Mouse (Mus musculus) thymus, postnatal 10 days (tissue): ENCODE results near the gene Prdm11.

Experiments used
- DNase-seq, 2 experiments: peaks; one replicate each; pipeline ENCODE4 v3.0.0; 2021; ENCODE audit warnings: low spot score in 2 of 2

The Prdm11 gene

DNA sequence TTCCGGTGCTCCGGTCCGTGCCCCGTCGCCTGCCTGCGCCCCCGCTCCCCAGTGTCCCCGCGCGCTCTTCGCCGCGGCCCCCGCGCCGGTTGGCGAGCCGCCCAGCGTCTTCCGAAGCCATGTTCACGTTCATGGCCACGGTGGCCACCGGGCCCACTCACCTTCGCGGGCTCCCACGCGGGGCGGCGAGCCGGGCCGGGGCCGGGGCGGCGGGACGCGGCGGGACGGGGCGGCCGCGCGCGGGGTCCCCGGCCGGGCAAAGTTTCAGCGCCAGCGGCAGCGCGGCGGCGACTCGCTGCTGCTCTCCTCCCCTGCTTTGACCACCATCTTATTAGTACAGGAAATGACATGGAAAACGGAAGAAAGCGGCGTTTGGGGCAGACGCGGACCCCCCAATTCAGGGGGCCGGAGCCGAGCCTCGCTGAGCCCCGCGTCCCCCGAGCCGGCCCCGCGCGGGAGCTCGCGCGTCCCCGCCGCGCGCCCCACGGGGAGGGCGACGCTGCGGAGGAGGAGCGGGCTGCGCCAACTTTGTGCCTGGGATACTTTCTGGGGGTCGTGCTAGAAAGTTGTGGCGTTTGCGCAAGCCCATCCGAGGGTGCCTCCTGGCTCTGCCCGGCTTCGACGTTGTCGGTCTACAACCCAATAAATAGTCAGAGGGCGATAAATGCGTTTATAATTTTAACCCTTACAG is at the start of gene Prdm11:
Gene Prdm11, minus strand, starts transcription at position 350 of the 691 bp plus-strand sequence.
- DNase-seq = peak; percentile 34 to 38

DNA sequence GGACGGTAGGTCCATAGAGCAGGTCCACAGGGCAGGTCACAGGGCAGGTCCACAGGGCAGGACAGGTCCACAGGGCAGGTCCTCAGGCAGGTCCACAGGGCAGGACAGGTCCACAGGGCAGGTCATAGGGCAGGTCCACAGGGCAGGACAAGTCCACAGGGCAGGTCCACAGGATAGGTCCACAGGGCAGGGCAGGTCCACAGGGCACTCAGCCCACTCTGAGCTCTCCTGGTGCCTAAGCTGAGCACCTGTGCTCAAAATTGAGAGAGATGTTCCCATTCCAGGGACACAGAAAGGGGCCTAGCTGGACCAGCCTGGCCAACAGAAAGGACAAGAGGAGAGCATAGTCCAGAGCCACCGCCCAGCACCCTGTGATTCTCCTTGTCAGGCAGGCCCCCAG is 46.4 kb upstream of the Prdm11 start:
- no peak for DNase-seq

DNA sequence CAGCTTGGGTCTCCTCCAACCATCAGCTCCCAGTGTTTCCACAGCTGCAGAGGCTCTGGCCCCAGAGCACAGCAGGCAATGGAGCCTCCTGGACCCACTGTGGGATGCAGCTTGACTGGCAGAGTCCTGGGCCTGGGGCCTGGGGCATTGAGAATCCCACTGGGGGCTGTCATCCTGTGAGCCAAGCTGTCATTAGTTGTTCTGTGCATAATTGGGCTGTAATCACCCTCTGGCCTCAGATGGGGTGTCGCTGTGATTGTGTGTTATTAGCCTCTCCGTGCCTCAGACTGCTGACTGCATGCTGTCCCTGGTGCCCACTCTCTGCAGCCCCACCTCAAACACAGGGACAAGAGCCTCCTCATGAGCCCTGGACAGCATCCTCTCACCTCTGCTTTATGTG is 45.7 kb upstream of the Prdm11 start:
- DNase-seq = no peak

DNA sequence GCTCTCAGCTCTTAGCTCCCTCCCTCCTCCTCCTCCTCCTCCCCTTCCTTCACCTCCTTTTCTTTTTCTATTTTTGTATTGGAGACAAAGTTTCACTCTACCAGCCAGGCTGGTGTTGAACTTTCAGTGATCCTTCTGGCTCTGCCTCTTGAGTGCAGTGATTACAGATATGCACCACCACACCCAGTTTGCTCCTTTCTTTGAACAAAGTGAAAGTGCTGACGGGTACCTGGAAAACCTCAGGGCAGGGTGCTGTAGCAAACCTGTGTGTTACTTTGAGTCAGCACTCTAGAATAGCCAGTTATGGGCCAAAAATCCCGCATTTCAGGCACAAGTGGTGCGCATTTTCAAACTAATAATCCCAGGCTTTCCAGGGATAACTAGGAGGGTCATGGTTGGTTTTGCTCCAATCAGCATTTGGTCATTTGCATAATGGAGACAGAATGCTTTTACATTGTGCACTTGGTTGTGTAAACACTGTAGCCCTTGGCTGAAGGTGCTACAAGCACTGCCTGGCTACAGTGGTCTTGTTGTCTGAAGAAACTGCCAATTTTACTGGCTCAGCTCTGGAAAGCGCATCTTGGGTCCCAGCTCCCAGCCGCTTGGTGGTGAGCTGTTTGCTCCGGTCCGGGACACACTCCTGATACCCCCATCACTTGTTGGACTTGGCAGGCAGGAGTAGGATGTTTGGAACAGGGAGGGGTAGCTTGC is 43.6 kb upstream of the Prdm11 start:
- no peak for DNase-seq

DNA sequence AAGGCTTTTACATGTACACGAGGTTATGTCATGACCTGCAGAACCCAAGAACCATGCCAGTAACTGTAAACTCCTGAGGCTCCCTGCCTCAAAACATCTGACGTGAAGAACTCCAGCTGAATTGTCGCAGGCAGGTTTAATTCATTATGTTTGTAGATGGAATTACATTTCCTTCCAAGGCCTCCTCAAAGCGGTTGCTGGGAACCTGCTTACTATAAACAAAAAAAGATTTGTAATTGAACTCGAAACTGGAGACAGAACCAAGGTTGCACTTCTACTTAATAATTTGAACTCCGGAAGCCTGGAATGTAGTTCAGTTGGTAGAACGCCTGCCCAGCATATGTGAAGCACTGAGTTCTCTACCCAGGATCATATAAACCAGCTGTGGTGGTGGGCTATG is 42.0 kb upstream of the Prdm11 start:
- DNase-seq = no peak

DNA sequence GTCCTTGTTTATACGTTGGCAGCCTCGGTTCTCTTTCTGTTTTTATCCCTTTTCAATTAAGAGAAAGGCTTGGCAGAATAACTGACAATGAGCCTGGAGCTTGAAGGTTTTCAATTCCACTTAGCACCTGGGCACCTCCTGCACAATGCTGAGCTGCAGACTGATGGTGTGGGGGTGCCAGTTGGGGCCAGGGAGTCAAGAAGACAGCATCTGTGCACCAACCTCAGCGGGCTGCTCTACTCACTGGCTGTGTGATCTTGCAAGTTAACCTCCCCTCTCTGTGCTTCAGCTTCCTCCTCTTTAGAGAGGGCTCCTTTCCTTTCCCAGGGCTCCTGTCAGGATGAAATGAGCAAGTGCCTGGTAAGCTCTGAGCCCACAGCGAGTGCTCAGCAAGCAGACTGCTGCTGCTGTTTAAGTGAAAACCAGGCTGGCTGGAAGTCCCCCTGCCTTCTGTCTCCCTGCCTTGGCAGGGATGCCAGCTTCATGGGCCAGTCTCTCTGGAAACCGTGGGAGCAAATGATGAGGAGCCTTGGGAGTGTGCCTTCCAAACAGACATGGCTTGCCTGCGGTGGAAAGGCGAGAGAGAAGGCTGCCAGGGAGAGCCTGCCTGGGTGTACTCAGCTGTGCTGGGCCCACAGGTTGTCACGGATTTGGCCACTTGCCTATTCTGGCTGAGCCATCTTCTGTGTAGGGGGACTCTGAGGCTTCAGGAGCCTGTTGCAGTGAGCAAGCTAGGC is 39.5 kb upstream of the Prdm11 start:
- no peak for DNase-seq

DNA sequence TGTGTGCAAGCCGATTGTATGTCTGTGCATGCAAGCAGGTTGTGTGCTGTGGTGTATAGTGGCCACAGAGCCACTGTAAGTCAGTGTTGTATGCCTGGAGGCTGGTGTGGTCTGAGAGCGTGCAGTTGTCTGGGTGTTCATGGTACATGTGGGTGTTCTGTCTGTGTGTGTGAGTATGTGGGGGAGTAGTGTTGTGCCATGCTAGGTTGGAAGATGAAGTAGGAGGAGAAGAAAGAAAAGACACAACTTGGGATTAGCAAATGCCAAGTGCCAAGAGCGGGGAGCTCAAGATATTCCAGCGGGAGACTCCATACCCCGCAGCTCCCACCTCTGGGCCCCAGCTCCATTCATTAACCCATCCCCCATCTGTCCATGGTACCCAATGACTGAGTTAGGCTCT is 38.5 kb upstream of the Prdm11 start:
- DNase-seq = no peak

DNA sequence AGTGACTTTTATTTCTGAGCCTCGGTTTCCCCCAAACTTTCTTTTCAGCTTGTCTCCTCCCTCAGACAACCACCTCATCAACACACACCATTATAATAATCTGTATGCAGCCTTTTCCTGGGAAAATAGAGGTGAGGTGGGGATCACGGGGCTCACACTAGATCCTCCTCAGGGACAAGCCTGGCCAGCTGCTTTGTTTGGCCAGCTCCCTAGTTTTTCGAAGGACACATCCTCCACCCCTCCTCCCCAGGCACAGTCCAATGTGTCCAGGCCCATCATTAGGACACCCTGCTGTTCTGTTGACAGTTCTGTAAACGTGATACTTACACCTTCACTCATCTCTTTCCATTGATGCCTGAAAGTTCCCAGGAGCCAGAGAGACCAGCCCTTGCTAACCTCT is 37.4 kb upstream of the Prdm11 start:
- no peak for DNase-seq

DNA sequence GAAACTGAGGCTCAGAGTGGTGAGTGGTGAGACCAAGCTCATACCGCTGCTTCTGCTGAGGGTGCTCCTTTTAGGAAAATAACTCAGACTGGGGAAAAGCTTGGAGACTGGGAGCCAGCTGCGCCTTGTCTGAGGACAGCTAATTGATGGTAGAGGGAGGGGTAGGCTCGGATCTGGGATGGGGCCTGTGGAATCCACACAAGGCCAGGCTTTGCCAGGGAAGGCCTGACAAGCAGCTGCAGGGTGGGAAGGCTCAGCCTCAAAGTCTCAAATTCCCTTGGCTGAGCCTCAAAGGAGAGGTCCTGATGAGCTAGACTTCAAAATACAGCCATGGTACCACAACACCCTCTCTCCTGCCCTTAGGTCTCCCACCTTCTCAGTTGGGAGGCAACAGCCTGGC is 36.9 kb upstream of the Prdm11 start:
- DNase-seq = no peak

DNA sequence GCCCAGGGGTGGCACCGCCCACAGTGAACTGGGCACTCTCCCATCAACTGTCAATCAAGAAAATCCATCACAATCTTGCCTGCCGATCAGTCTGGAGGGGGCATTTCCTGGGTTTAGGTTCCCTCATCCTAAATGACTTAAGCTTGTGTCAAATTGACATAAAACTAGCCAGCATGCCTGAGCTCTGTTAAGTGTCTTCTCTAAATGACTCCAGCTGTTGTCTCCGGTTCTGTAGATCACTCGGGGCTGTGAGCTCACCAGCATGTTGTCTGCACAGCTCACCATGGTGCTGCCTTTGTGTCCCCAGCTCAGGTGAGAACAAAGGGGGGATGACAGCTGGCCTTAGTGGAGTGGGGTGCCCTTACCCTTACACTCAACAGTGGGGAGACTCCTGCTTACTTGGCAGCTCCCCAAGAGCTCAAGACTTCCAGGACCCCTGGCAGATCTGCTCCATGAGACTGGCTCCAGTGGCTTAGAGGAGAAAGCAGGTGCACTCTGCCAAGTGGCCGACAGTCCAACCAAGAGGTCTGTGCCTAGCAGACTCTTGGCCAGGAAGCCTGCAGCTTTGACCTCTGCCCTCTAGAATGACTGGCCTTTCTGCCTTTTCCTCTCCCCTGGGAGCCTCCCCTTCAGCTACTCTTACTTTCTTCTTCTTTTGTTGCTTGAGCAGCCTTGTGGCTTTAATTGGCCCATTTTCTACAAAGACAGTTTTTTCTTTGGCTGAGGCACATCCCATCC is 35.1 kb upstream of the Prdm11 start:
- no peak for DNase-seq

DNA sequence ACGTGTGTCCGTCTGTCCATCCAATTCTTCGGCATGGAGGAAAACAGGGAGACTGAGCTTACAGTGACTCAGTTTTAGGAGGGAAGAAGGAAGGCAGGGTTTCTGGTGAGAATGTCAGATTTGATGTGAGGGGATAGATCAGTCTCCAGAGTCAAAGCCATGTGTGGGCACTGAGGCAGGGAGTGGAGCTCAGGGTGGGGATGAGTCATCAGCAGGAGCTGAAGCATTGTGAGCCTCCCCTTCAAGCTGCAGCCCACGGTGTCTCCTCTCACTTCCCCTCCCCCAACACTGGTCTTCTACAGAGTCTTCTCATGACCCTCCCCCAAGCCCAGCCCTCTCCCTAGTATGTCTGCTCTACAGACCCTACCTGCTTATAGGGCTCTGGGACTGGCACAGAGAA is 33.4 kb upstream of the Prdm11 start:
- no peak for DNase-seq

DNA sequence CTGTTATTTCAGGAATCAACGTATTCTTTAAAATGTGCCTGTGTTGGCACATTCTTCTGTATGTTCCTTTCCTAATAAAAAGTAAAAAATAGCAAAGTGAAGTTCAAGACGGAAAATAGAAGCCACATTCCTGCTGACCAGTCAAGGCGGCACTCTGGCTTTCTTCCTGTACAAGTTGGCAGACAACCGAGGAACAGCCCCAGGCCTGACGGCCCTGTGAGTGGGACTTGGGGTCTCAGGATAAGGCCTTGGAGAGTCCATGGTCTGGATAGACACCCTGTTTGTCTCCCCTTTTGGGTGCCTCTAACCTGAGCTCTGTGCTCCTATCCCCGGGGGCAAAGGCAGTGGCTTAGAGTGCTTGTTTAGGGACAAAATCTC is 30.6 kb upstream of the Prdm11 start:
- no peak for DNase-seq

DNA sequence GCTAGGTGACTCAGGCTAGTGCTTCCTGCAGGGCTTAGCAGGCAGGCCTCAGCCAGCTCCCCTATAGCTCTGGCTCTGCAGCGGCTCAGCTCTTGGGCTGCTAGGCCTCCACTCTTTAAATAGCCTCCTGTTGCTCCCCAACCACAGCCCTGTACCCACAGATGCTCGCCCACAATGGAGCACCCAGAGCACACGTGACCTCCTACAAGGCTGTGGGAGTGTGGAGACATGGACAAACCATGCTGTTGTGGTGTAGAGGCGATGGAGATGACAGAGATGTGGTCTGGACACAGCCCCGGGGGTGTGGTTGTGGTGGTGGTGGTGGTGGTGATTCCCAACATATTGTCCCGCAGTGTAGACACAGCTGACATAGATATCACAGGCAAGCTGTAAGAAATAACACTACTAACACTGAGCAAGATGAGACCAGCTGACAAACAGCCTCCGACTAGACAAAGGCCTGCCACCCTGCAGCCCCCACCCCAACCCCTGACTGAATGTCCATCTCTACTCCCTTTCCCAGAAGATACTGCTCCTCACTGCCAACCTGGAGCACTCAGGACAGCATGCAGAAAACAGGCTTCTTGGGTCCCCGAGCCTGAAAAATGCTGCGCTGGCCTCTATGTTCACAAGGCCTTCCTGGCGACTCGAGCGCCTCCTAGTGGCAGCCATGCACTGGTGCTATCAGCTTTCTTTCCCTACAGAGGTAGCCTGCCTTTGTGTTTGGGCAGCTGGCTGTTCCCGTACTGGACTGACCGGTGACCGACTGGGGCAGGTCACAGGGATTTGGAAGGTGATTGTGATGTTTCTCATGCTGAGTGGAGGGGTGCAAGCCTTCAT is 30.0 kb upstream of the Prdm11 start:
- DNase-seq = peak; percentile 44 to 86

DNA sequence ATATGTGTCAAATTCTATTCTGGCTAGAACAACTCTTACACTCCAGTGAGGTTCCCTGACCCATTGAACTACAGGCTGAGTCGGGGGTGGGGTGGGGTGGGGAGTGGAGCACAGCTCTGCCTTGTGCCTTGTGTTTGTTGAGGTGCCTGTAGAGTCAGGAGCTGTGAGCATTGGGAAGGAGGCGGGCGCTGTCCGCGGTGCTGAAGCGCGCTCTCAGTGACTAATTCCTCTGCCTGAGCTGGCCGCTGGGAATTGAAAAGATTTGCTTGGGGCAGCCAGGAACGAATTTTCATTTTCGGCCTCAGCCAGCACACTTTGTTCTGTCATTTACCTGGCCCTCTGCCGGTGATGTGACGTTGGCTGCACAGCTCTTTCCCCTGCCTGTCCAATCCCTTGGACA is 25.7 kb upstream of the Prdm11 start:
- peak; percentile 40 to 81 for DNase-seq

DNA sequence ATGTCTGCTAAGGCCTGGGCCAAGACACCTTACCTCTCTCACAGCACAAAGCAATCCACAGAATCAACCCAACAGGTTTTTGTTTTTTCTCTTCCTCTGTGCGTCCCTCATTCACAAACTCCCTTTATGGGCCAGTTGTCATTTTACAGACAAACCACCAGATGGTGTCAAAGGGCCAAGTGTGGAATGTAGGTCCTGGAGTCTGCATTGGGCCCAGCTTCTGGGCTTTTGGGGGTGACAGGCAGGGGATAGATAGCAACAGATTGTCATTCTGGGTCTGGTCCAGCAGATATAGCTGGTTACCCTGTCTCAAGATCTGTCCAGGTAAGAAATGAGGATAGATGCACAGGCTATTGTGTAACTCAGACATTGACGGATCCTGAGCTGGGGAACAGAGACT is 23.0 kb upstream of the Prdm11 start:
- peak in 1 of 2 experiments; percentile 66 for DNase-seq

DNA sequence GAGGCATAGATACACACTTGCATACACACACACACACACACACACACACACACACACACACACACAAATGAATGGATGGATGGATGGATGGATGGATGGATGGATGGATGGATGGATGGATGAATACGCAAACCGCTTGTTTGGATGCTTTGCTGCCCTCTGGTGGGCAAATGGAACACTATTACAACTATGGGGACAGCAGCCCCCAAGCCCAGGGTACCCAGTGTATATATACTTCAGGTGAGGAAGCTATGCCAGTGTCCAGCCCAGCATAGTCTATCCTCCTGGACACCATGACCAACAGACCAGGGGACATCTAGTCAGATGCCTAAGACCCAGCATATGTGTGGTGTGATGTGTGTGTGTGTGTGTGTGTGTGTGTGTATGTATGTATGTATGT is 17.4 kb upstream of the Prdm11 start:
- peak; percentile 48 to 77 for DNase-seq

DNA sequence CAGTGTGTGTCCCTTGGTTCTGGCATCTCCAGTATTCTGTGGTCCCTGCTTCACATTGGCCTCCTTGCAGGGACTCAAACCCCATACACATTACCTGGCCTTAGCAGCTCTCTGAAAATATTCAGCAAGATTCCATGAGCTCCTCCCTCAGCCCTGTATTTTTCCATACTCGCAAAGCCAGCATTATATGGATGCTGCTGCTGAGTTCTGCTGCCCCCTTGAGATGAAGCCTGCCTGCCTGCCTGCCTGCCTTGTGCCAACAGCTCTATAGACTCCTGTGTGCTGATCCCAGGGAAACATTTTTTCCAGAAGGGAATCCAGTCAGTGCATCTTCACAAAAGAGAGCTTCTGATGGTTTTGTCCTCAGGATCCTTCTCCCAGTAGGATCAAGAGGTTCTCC is 5.9 kb upstream of the Prdm11 start:
- DNase-seq = no peak

DNA sequence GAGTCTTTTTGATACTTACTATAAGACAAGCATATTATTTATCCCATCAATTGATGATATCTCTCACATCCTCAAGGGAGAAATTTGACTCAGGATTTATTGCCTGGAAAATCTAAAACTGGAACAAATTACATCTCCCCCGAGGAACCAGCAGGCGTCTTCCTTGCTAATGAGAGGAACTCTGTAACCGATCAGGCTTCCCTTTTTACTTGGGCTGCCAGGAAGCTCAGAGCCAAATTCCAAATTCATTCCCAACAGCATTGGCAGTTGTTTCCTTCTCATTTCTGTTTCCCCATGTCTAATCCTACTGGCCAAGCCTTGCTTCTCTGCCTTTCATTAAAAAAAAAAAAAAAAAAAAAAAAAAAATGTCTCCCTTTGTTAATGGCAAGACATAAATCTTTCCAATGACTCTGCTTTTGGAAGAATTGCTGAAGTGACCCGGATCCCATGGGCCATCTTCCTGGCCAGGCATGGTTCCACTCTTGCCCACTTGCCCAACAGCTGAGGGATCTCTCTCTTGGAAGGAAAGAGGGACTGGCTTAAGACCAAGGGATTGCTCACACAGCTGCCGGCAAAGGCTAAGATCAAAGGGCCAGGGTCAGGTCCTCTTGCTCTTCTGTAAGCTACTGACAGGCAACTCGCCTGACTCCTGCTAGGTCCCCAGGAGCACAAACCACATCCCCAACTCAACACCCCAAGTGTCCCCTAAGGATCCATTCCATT is 2.8 kb upstream of the Prdm11 start:
- DNase-seq = no peak

DNA sequence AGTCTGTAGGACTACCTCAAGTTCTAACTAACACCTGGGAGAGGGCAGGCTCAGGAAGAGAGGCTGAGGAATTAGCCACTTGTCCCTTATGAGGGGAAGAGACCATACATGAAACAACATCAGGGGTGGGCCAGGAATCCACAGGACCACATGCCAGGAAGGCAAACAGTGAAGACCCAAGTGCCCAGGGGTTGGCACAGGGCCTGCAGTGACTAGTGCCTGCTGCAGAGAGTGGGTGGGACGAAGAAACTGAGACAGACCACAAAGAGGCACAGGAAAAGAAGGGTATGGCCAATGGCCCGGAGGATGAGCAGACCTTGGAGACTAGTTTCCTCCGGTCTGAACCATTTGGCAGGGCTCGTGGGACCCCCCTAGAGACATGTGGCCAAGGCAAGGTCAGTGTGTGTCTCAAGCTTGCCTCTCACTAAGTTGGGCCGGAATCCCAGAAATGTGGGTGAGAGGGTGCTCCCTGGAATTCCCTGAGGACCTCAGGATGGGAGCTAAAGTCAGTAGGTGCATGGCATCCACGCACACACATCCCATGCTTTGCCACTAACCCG is 1.6 kb upstream of the Prdm11 start:
- DNase-seq = no peak

DNA sequence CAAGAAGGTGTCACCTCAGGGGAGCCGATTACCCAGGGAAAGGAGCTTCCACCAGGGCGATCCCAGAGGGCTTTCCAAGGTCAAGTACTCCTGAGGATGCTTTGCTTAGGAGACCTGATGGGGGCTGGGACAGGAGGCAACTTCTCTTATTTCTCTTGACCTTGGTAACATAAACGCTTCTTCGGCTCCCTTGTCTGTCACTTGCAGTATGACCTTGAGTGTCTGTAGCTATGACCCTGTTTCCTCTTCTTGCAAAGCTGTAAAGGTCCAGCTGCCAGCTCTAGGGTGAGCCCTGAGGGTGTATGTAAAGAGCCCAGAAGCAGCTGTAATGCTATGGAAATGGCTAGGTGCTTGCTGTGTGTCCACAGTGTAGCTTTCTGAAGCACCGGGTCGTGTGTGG is 1.1 kb upstream of the Prdm11 start:
- DNase-seq = no peak

DNA sequence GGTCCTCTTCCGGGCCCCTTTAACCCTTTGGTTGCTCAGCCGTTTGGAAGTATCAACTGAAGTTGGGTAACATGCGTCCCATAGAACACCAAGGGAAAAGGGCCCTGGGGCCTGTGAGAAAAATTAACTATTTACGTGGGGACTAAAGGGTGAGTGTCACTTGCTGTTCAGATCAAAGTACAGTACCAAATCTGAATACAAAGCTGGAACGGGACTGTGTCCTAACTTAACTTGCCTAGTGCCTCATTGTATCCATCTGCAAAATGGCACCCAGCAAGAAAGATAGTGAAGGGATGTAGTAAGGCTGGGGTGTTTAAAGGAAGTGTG is 505 bp upstream of the Prdm11 start:
- no peak for DNase-seq
